Mouse (Mus musculus): Measurements from ENCODE around the gene Rbbp4.

Gene Rbbp4

GRCm38 (mm10) chr4:129353176-129353575 lies 18.0 kb upstream of the Rbbp4 start:
- no peak for DNase-seq (ENCODE audit: low spot score)

- DNase-seq (ENCODE audit: low spot score), result no peak
Observed at GRCm38 (mm10) chr4:129351111-129351510, 15.9 kb upstream of the Rbbp4 start.

GRCm38 (mm10) chr4:129350644-129351043 lies 15.5 kb upstream of the Rbbp4 start:
- DNase-seq (ENCODE audit: low spot score), result peak; percentile 83

- no peak for DNase-seq (ENCODE audit: low spot score)
Observed at GRCm38 (mm10) chr4:129346481-129347154, 11.4 kb upstream of the Rbbp4 start.

- no peak for DNase-seq (ENCODE audit: low spot score)
Observed at GRCm38 (mm10) chr4:129342705-129343104, 7.5 kb upstream of the Rbbp4 start.

- no peak for DNase-seq (ENCODE audit: low spot score)
Observed at GRCm38 (mm10) chr4:129341888-129342287, 6.7 kb upstream of the Rbbp4 start.

- DNase-seq (ENCODE audit: low spot score), result peak; percentile 74
Observed at GRCm38 (mm10) chr4:129339743-129340142, 4.6 kb upstream of the Rbbp4 start.

- DNase-seq (ENCODE audit: low spot score), result no peak
Observed at GRCm38 (mm10) chr4:129336291-129336690, 1.1 kb upstream of the Rbbp4 start.

GRCm38 (mm10) chr4:129334677-129335215 lies 424 bp downstream of the Rbbp4 start:
- peak; percentile 44 for DNase-seq (ENCODE audit: low spot score)

- no peak for DNase-seq (ENCODE audit: low spot score)
Observed at GRCm38 (mm10) chr4:129332846-129333245, 2.3 kb downstream of the Rbbp4 start.

GRCm38 (mm10) chr4:129326191-129326590 lies 9.0 kb downstream of the Rbbp4 start:
- DNase-seq (ENCODE audit: low spot score), result no peak

GRCm38 (mm10) chr4:129324756-129325155 lies 10.4 kb downstream of the Rbbp4 start:
- DNase-seq (ENCODE audit: low spot score), result no peak

- DNase-seq (ENCODE audit: low spot score), result no peak
Observed at GRCm38 (mm10) chr4:129323491-129323890, 11.7 kb downstream of the Rbbp4 start.

GRCm38 (mm10) chr4:129322042-129322441 lies 13.1 kb downstream of the Rbbp4 start:
- no peak for DNase-seq (ENCODE audit: low spot score)

- no peak for DNase-seq (ENCODE audit: low spot score)
Observed at GRCm38 (mm10) chr4:129320876-129321275, 14.3 kb downstream of the Rbbp4 start.

- no peak for DNase-seq (ENCODE audit: low spot score)
Observed at GRCm38 (mm10) chr4:129313886-129314285, 21.3 kb downstream of the Rbbp4 start.

GRCm38 (mm10) chr4:129307936-129308335 lies 27.2 kb downstream of the Rbbp4 start:
- no peak for DNase-seq (ENCODE audit: low spot score)

GRCm38 (mm10) chr4:129304306-129304705 lies 30.9 kb downstream of the Rbbp4 start:
- DNase-seq (ENCODE audit: low spot score), result peak; percentile 28

- no peak for DNase-seq (ENCODE audit: low spot score)
Observed at GRCm38 (mm10) chr4:129303816-129304215, 31.4 kb downstream of the Rbbp4 start.

- no peak for DNase-seq (ENCODE audit: low spot score)
Observed at GRCm38 (mm10) chr4:129303401-129303800, 31.8 kb downstream of the Rbbp4 start.

- DNase-seq (ENCODE audit: low spot score), result no peak
Observed at GRCm38 (mm10) chr4:129299121-129299520, 36.0 kb downstream of the Rbbp4 start.

GRCm38 (mm10) chr4:129297724-129298123 lies 37.4 kb downstream of the Rbbp4 start:
- no peak for DNase-seq (ENCODE audit: low spot score)

GRCm38 (mm10) chr4:129296066-129296465 lies 39.1 kb downstream of the Rbbp4 start:
- DNase-seq (ENCODE audit: low spot score), result no peak

GRCm38 (mm10) chr4:129295188-129295587 lies 40.0 kb downstream of the Rbbp4 start:
- DNase-seq (ENCODE audit: low spot score), result no peak
